Mouse (Mus musculus): ENCODE data around the gene Dph2. TPM values are rescaled to one million over a fixed set of nuclear protein-coding genes. Genes with fewer than 3 reads are reported as not detected.

Gene Dph2
- polyA plus RNA-seq (2014; fragmentation: Illumina TruSeq; extraction: RNeasy Lipid Tissue Mini Kit (QIAGEN cat#74804); ENCODE audit: low read depth, low replicate concordance): 2.6 TPM

DNA sequence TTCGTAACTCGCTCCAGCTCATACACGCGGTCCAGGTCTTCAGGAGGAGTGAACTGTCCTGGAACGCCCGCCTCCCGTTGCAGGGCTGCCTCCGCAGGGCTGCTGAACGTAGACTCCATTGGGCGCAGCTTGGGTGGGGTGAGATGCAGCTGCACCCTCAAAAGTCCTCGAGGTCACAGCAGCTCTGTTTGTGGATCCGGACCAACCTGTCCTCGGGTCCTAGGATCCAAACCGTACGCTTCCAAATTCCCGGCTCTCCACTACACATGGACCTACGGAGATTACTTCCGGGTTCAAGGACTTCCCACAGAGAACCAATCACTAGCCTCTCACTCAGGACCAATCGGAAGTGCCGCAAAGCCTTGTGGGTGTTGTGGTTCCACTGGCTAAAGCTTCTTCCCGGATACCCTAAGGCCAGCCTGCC, at the start of gene Dph2:
Gene Dph2 (minus strand): TSS at position 295 of the 424 bp plus-strand sequence.

DNA sequence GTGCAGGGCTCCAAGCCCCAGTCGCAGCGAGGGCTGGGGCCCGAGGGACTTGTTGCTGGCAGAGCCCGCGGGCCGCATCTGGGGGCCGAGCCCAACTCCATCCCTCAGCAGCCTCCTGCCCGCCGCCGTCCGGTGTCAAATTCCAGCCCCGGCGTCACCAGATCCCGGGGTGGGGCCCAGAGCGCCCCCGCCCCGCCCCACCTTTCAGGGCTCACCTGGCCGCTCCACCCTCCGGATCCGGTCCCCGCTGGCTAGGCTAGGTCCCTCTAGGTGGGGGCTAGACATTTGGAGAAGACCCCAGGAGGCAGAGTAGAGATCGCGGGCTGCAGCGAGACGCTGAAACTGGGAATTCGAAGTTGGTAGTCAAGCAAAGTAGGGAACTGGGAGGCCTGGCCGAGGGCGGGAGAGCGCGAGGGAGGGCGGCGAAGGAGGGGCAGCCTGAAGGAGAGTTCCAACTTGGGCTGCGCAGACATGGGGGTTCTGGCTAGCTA, 37.6 kb upstream of the Dph2 start, which contains the start of gene Artn:
Gene Artn (minus strand): TSS at position 373 of the 491 bp plus-strand sequence.

DNA sequence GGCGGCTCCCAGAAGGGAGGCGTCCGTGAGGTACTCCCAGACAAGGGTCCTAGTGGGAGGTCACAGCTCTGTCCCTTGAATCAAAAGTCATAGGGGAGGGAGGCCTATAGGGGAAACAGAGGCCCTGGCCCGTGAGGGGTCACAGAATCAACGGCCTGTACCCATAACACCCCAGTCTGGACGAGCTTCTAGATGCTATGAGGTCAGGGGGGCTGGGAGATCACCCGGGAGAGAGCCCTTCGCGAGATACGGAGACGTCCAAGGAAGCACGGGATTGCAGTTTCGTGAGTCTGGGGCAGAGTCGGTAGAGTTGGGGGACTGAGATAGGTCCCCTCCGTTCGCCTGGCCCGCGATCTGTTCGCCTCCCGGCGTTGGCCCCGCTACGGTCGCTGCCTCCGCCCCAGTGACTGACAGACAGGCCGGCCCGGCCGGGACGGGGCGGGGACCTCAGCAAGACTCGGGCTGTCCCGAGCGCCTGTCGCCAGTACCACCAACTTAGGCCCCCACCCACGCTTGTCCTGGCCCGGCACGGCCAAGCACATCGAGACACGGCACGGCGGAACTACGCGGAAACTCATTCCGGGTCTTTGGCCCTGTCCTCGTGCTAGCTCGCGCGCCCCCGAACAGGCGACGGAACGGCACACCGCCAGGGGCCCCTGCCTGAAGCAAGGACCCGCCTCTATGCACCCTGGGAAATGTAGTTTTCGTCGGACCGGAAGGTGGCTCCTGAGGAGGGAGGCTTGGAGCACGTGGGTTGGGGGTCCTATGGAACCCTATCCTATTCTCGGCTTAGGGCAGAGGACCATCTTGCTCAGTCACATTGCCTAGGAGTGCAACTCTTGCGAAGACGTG, 23.0 kb upstream of the Dph2 start, which contains the start of gene Ipo13:
Gene Ipo13 (minus strand): TSS at position 409 of the 852 bp plus-strand sequence.

DNA sequence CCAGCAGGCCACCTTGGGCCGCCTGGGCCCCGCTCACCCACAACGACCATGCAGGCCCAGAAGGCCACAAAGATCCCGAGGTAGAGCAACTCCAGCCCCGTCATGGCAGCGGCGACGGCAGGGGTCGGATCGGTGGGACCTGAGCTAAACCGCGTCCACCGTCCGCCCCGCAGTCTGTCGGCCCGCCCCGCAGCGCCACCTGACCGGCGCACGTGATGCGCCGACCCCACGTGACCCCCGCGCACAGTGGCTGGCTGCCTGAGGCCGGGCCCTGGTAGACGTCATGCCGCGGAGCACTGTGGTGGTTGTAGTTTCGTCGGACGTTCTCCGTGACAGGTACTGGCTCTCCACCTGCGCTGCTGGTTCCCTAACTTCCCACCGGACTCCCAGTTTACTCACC, 4.7 kb downstream of the Dph2 start, which contains the start of gene Atp6v0b:
Gene Atp6v0b (minus strand): TSS at position 201 of the 400 bp plus-strand sequence.

DNA sequence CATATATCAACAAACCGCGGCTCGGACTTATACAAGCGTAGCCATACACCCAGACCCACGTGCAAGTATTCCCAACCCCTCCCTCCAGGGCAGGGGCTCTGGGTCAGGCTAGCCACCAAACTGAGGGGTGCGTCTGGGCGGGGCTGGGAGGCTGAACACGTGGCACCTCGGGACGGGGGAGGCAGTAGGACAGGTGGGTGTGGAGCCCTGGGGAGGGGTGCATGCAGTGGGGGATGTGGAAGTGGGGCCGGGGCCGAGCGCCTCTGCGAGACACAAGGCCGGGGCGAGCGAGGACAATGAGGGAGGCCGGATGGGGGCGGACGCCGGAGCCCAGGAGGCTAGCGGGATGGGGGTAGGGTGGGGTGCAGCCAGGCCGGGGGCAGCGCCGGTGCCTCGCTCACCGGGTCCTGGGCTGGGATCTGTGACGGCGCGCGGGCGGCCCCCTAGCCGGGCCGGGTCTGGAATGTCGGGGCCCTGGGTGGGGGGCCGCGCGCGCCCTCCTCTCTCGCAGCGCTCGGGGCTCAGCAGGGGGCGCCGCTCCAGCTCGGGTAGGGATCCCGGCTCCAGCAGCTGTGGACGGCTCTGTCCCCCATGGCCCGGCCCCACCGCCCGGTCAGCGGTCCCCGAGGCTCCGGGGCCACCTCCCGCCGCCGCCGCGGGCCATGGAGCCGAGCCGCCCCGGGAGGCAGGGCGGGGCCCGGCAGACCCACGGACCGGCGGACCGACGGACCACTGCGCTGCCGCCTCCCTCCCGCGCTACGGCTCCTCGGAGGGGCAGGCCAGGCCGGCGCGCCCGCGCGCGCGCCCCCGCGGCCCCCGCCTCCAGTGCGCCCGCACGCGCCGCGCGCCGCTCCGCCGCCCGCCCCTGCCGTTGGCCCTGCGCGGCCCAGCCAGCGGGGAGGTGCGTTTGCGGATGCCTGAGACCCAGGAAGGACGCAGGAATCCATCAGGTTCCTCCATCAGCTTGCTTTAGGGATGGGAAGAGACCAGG, 8.8 kb downstream of the Dph2 start, which contains the start of gene B4galt2:
Gene B4galt2 (minus strand): TSS at position 787 of the 991 bp plus-strand sequence.

DNA sequence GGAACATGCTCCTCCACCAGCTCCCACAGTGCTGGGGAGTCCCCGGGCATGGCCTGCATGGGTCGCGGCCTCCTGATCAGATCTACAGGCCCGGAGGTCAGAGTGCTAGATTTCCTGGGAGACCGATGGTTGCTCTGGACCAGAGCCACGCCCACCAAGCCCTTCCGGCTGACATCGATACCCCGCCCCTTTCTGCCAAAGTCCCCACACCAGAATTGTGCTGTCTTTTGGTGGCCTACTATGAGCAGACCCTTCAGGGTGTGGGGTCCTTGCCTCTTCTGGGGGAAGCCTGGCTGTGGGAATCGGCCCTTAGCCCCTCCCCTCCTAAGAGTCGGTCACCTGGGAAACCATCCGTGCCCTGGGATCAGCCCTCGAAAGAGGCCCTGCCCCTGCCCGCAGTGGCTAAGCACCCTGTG, 19.4 kb downstream of the Dph2 start, which contains the start of gene Ccdc24:
Gene Ccdc24 (minus strand): TSS at position 87 of the 416 bp plus-strand sequence.

Other genes with a start within 250 kb of the Dph2 start
- gene Dmap1, start 209.8 kb downstream of the Dph2 start, polyA plus RNA-seq (2014; fragmentation: Illumina TruSeq; extraction: RNeasy Lipid Tissue Mini Kit (QIAGEN cat#74804); ENCODE audit: low read depth, low replicate concordance): 0.57 TPM
- not detected for gene Gm12845, start 167.6 kb downstream of the Dph2 start, polyA plus RNA-seq (2014; fragmentation: Illumina TruSeq; extraction: RNeasy Lipid Tissue Mini Kit (QIAGEN cat#74804); ENCODE audit: low read depth, low replicate concordance)
- not detected for gene Klf17, start 126.4 kb downstream of the Dph2 start, polyA plus RNA-seq (2014; fragmentation: Illumina TruSeq; extraction: RNeasy Lipid Tissue Mini Kit (QIAGEN cat#74804); ENCODE audit: low read depth, low replicate concordance)
- 1.7 TPM for gene Slc6a9, start 57.5 kb downstream of the Dph2 start, polyA plus RNA-seq (2014; fragmentation: Illumina TruSeq; extraction: RNeasy Lipid Tissue Mini Kit (QIAGEN cat#74804); ENCODE audit: low read depth, low replicate concordance)
- gene Ccdc24, start 19.5 kb downstream of the Dph2 start, polyA plus RNA-seq (2014; fragmentation: Illumina TruSeq; extraction: RNeasy Lipid Tissue Mini Kit (QIAGEN cat#74804); ENCODE audit: low read depth, low replicate concordance): not detected
- gene B4galt2, start 8.5 kb downstream of the Dph2 start, polyA plus RNA-seq (2014; fragmentation: Illumina TruSeq; extraction: RNeasy Lipid Tissue Mini Kit (QIAGEN cat#74804); ENCODE audit: low read depth, low replicate concordance): not detected
- 79.8 TPM for gene Atp6v0b, start 4.7 kb downstream of the Dph2 start, polyA plus RNA-seq (2014; fragmentation: Illumina TruSeq; extraction: RNeasy Lipid Tissue Mini Kit (QIAGEN cat#74804); ENCODE audit: low read depth, low replicate concordance)
- 1.6 TPM for gene Ipo13, start 23.0 kb upstream of the Dph2 start, polyA plus RNA-seq (2014; fragmentation: Illumina TruSeq; extraction: RNeasy Lipid Tissue Mini Kit (QIAGEN cat#74804); ENCODE audit: low read depth, low replicate concordance)
- 1.5 TPM for gene Artn, start 37.7 kb upstream of the Dph2 start, polyA plus RNA-seq (2014; fragmentation: Illumina TruSeq; extraction: RNeasy Lipid Tissue Mini Kit (QIAGEN cat#74804); ENCODE audit: low read depth, low replicate concordance)
- 5.9 TPM for gene St3gal3, start 242.9 kb upstream of the Dph2 start, polyA plus RNA-seq (2014; fragmentation: Illumina TruSeq; extraction: RNeasy Lipid Tissue Mini Kit (QIAGEN cat#74804); ENCODE audit: low read depth, low replicate concordance)

Measured in sigmoid colon, adult 10 weeks (tissue).